Mouse (Mus musculus) urinary bladder, postnatal 10 days (tissue): Measurements from ENCODE around the gene Calu.
"Not testable (repeated sequence)": the region's sequence is repeated elsewhere in the genome, so short reads cannot be mapped to it uniquely, and the experiment has no call there.

Source experiments
- DNase-seq: peaks from one replicate; pipeline ENCODE4 v3.0.0; 2022; ENCODE audit warnings: low spot score

Gene Calu

GRCm38 (mm10) chr6:29347665-29348370, at the start of gene Calu:
Gene Calu (plus strand): TSS chr6:29348069.
- DNase-seq: peak; percentile 99

- no peak for DNase-seq
Measured at GRCm38 (mm10) chr6:29299112-29299511, 48.8 kb upstream of the Calu start.

- DNase-seq: no peak
Measured at GRCm38 (mm10) chr6:29303251-29303650, 44.6 kb upstream of the Calu start.

- DNase-seq: no peak
Measured at GRCm38 (mm10) chr6:29303726-29304125, 44.1 kb upstream of the Calu start.

GRCm38 (mm10) chr6:29305462-29305861, 42.4 kb upstream of the Calu start:
- DNase-seq: no peak

- DNase-seq: no peak
Measured at GRCm38 (mm10) chr6:29308846-29309605, 38.8 kb upstream of the Calu start.

- DNase-seq: no peak
Measured at GRCm38 (mm10) chr6:29313690-29314202, 34.1 kb upstream of the Calu start.

GRCm38 (mm10) chr6:29317286-29317685, 30.6 kb upstream of the Calu start:
- DNase-seq: no peak

- DNase-seq: no peak
Measured at GRCm38 (mm10) chr6:29317941-29318340, 29.9 kb upstream of the Calu start.

- DNase-seq: no peak
Measured at GRCm38 (mm10) chr6:29318879-29319278, 29.0 kb upstream of the Calu start, which contains the start of gene Fam71f1. Gene Fam71f1 (plus strand): TSS chr6:29319140.

GRCm38 (mm10) chr6:29321586-29321985, 26.3 kb upstream of the Calu start:
- no peak for DNase-seq

- DNase-seq: no peak
Measured at GRCm38 (mm10) chr6:29322147-29322546, 25.7 kb upstream of the Calu start.

- no peak for DNase-seq
Measured at GRCm38 (mm10) chr6:29322735-29323134, 25.1 kb upstream of the Calu start.

- DNase-seq: no peak
Measured at GRCm38 (mm10) chr6:29326961-29327360, 20.9 kb upstream of the Calu start.

GRCm38 (mm10) chr6:29329514-29329913, 18.4 kb upstream of the Calu start:
- no peak for DNase-seq

GRCm38 (mm10) chr6:29346512-29346911, 1.4 kb upstream of the Calu start:
- DNase-seq: not testable (repeated sequence)

GRCm38 (mm10) chr6:29347189-29347588, 680 bp upstream of the Calu start:
- DNase-seq: no peak

- DNase-seq: peak; percentile 14
Measured at GRCm38 (mm10) chr6:29348371-29348724, 479 bp downstream of the Calu start.

- no peak for DNase-seq
Measured at GRCm38 (mm10) chr6:29351613-29352012, 3.7 kb downstream of the Calu start.

GRCm38 (mm10) chr6:29352816-29353215, 4.9 kb downstream of the Calu start:
- no peak for DNase-seq

- no peak for DNase-seq
Measured at GRCm38 (mm10) chr6:29359386-29359785, 11.5 kb downstream of the Calu start.

- DNase-seq: no peak
Measured at GRCm38 (mm10) chr6:29360211-29360610, 12.3 kb downstream of the Calu start.
